Mouse (Mus musculus) erythroblast, embryonic 14.5 days (primary cell): Measurements from ENCODE around the gene Fsd1l. TPM values are rescaled to one million over a fixed set of nuclear protein-coding genes. Genes with fewer than 3 reads are reported as not detected.

ENCODE experiments used
- H3K27me3 ChIP-seq: 2 replicates; pipeline ENCODE4 v1.6.1; 2012; ENCODE audit warnings: inconsistent platforms; ENCODE audit not compliant: control insufficient read depth
- H3K36me3 ChIP-seq: 2 replicates; pipeline ENCODE4 v1.6.1; 2012; ENCODE audit warnings: mild to moderate bottlenecking, inconsistent platforms; ENCODE audit not compliant: control insufficient read depth
- H3K4me1 ChIP-seq: 2 replicates; pipeline ENCODE4 v1.6.1; 2012; ENCODE audit warnings: inconsistent platforms; ENCODE audit not compliant: control insufficient read depth
- H3K4me3 ChIP-seq: replicated peaks from 2 replicates; pipeline ENCODE3; 2012; ENCODE audit warnings: moderate library complexity, mild to moderate bottlenecking, inconsistent platforms
- H3K9me3 ChIP-seq: 2 replicates; pipeline ENCODE4 v1.6.1; 2012; ENCODE audit warnings: low read length, inconsistent platforms, mixed read lengths; ENCODE audit not compliant: control insufficient read depth
- GATA1 ChIP-seq: IDR thresholded peaks from 2 replicates; pipeline ENCODE4 v1.6.1; 2012; ENCODE audit warnings: low read length, inconsistent platforms, mixed read lengths
- TAL1 ChIP-seq: IDR thresholded peaks from 3 replicates; pipeline ENCODE4 v1.6.1; 2012; ENCODE audit warnings: low read length, inconsistent platforms, mixed read lengths
- polyA plus RNA-seq: library from polyadenylated mRNA; stranded (reverse); fragments of >175 nt; gene quantifications from 2 replicates; pipeline ENCODE4 v1.2.3, GENCODE M21; 2012

Gene Fsd1l
- polyA plus RNA-seq, 1 experiment = not detected

GRCm38 (mm10) chr4:53750391-53751120 is 119.3 kb downstream of the Fsd1l start:
- TF ChIP-seq TAL1 (no peak), GATA1 (no peak)
- no peaks in the 10 kb centered on the region for H3K27me3 ChIP-seq
- H3K9me3 ChIP-seq = no peaks in the 10 kb centered on the region
- H3K36me3 ChIP-seq = peaks cover 11% of the 10 kb centered on the region
- no peaks in the 10 kb centered on the region for H3K4me1 ChIP-seq
- no peak overlapping the region for H3K4me3 ChIP-seq

Other genes with a start within 250 kb of the Fsd1l start
- gene Slc44a1, start 191.1 kb upstream of the Fsd1l start, polyA plus RNA-seq = 0.06 and 0.07 TPM in 2 replicates
- 0.02 TPM in 1 of 2 replicates, not detected in the other for gene Fktn, start 82.5 kb downstream of the Fsd1l start, polyA plus RNA-seq
- gene Tal2, start 148.2 kb downstream of the Fsd1l start, polyA plus RNA-seq = not detected in 2 replicates
- gene Tmem38b, start 194.6 kb downstream of the Fsd1l start, polyA plus RNA-seq = 0.02 and 0.03 TPM in 2 replicates